Mouse (Mus musculus) c-Kit-positive CD71-positive TER-119-positive erythroid progenitor cells, embryonic 14.5 days (primary cell): ENCODE data around the gene Npr1.

Experiments used
- DNase-seq: peaks from one replicate; pipeline ENCODE4 v3.0.0-alpha.2; 2013; ENCODE audit warnings: low spot score

The Npr1 gene

GRCm38 (mm10) chr3:90437131-90437530 is 28.5 kb downstream of the Npr1 start:
- DNase-seq, result no peak

GRCm38 (mm10) chr3:90434073-90434730 is 31.5 kb downstream of the Npr1 start:
- DNase-seq, result no peak

- peak; percentile 98 for DNase-seq
Observed at GRCm38 (mm10) chr3:90433381-90434020, 32.2 kb downstream of the Npr1 start, which contains the start of gene Ints3. TSS of gene Ints3 (minus strand) at chr3:90433622.

DNA sequence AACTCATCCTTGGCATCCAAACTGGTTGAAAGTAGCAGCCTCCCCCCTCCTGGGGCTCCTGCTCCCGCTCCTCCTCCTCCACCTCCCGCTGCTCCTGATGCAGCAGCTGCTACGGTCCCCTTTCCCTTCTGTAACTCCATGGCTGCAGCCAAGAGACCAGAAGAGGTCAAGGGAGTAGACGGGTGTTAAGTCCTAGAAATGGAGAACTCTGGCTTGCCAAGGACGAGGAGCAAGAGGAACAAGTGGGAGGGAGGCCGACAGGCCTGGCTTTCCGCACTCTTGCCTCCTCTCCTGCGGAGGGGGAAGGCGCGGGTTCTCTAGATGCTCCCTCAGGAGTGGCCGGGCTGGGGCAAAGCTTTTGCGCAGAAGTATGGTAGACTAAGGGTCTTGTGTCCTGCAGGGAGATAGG is 32.9 kb downstream of the Npr1 start:
- DNase-seq, result peak; percentile 46

- DNase-seq, result no peak
Observed at GRCm38 (mm10) chr3:90432348-90432747, 33.3 kb downstream of the Npr1 start.

- peak; percentile 50 for DNase-seq
Observed at GRCm38 (mm10) chr3:90429576-90429975, 36.1 kb downstream of the Npr1 start.

- no peak for DNase-seq
Observed at GRCm38 (mm10) chr3:90428186-90428585, 37.5 kb downstream of the Npr1 start.

- DNase-seq, result no peak
Observed at GRCm38 (mm10) chr3:90427574-90427973, 38.1 kb downstream of the Npr1 start.

DNA sequence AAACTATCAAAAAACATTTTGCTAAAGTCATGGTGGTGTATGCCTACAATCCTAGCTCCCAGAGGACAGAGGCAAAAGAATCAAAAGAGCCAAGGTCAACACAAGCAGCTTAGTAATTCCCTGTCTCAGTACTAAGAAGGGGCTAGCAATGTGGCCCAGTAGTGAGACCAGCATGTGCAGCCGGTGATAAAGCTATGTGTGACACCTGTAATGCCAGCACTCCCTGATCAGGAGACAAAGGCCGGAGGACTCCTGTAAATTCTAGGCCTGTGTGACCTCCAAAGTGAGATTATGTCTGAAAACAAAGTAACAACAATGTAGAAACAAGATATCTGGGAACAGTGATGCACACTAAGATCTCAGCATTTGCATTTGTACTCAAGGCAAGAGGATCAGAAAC is 40.2 kb downstream of the Npr1 start:
- DNase-seq, result no peak

- no peak for DNase-seq
Observed at GRCm38 (mm10) chr3:90423549-90423948, 42.1 kb downstream of the Npr1 start.

DNA sequence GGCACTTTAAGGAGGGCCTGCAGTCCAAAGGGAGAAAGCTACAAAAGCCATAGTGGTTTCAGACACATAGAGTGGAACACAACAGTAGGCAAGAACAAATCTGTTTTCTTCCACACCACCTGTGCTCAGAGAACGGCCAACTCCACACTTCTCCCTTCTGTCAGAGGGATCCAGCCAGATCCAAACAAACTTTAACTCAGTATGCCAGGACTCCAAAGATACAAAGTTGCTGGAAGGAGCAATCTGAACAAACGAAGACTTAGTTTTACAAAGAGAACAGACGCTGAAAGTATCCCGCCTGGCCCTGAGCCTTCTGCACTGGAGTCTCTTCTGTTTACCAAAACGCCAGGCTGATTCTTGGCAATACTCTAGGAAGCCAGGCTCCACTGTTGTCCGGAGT is 45.0 kb downstream of the Npr1 start:
- no peak for DNase-seq

GRCm38 (mm10) chr3:90413011-90413396 is 52.7 kb downstream of the Npr1 start:
- DNase-seq, result no peak

DNA sequence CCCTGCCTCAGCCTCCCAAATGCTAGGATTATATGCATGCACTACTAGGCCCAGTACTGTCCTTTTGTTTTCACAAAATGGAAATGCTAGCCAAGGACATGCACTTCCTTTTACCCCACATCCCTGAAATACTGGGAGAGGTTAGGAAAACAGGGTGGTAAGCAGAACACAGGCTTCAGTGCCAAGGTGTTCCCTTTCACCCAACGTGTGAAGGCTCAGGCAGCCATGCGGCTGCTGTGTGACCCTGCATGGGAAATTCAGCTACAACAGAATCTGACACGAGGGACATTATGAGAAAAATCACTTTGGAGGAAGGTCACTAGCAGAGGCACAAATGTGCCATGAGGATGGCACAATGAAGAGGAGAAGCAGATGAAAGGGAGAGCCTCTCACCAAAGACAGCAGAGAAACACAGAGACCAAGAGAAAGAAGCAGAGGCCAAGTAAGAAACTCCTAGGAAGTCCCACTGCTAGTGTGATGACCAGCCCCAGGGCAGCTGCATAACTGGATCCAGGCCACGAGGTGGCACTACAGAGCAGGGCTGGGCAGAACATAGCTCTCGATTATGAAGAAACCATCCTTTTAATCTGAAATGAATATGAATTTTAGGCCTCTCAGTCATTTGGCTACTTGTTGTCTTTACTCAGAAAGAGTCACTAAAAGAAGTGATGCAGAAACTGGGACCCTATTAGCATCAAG is 53.2 kb downstream of the Npr1 start:
- peak; percentile 54 for DNase-seq

- DNase-seq, result no peak
Observed at GRCm38 (mm10) chr3:90408721-90409120, 56.9 kb downstream of the Npr1 start.

DNA sequence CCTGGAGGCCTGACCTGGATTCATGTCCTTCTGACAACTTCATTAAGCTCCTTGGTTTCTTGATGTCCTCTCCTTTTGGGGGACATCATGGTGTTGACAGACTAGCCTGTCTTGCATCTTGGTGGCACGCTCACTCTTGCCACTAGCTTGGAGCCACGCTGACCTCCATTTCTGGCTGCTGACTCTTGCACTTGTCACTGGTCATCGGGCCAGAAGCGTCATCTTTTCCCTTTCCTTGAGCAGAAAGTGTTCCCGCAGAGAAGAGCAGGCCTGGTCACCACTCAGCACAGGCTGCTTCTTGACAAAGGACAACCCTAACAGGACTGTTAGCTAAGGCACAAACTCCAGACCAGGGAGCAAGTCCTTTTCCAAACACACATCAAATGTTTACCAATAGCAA is 59.3 kb downstream of the Npr1 start:
- DNase-seq, result no peak

- no peak for DNase-seq
Observed at GRCm38 (mm10) chr3:90404609-90405008, 61.1 kb downstream of the Npr1 start.

DNA sequence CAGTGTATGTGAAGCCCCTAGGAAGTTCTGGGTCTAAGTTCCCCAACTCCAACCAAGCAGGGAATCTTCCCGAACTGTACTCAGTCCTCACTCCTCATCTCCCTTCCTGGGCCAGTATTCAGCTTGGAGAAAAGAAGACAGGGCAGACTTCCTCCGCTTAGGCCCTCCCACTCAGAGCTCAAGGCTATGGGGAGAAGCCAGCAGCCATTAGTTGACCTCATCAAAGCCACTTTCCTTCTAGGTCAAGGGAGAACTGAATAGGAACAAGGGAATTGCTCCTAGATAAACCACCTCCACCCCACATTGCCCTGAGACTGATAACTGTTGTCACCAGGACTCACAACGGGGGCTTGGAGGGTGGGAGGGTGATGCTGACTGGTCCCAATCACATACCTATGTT is 61.5 kb downstream of the Npr1 start:
- no peak for DNase-seq

DNA sequence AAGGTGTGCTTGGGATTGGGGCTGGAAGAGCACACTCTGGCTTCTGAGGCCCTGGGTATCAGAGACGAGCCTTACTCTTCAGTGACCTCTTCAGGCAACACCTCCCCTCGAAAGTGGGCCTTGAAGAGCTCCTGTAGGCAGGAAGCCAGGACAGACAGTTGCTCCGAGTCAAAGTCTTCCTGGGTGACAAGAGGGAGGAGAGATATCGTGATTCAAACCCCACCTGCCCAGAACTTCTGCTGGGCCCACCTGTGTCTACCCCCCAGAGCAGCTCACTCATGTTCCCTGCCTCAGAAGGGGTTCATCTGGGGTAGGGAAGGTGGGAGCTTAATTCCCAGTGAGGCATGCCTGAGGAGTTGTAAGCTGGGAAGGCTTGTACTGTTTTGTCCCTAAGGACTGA is 64.7 kb downstream of the Npr1 start:
- DNase-seq, result no peak
